Mouse (Mus musculus): ENCODE measurements around the gene Psmb5.

- no peak for TF ChIP-seq EP300 (IDR thresholded peaks at IDR 0.05; ENCODE audit: low read depth)
- no peak for TF ChIP-seq CTCF (IDR thresholded peaks at IDR 0.05; ENCODE audit: low read depth)
These were observed 12.9 kb upstream of the Psmb5 start for GRCm38 (mm10) chr14:54630583-54631239.
